Mouse (Mus musculus) C2C12 (cell line): ENCODE results near the gene Phactr2.

Experiments
- CEBPB ChIP-seq: IDR thresholded peaks from one replicate; pipeline ENCODE4 v1.6.1; 2011; ENCODE audit warnings: low read depth, mild to moderate bottlenecking, control low read depth, moderate library complexity
- CTCF ChIP-seq: IDR thresholded peaks from one replicate; pipeline ENCODE4 v1.5.1; 2011; ENCODE audit not compliant: control insufficient read depth, insufficient read depth, insufficient read length
- MAX ChIP-seq: IDR thresholded peaks from one replicate; pipeline ENCODE4 v1.6.1; 2011; ENCODE audit warnings: mild to moderate bottlenecking, control low read depth
- MYOD1 ChIP-seq: IDR thresholded peaks from one replicate; pipeline ENCODE4 v1.6.1; 2011; ENCODE audit warnings: low read depth; ENCODE audit not compliant: control insufficient read depth, insufficient read length
- USF1 ChIP-seq: IDR thresholded peaks from one replicate; pipeline ENCODE4 v1.6.1; 2011; ENCODE audit warnings: low read depth, mild to moderate bottlenecking, control low read depth, moderate library complexity

- no peak for TF ChIP-seq MYOD1
- no peak for TF ChIP-seq CTCF
- TF ChIP-seq USF1 = no peak
- TF ChIP-seq CEBPB = no peak
- no peak for TF ChIP-seq MAX
Measured at GRCm38 (mm10) chr10:13444257-13444656, 30.0 kb downstream of the Phactr2 start.
